Mouse (Mus musculus) forebrain, embryonic 12.5 days (tissue): ENCODE measurements around the gene Gorasp1. TPM values are rescaled to one million over a fixed set of nuclear protein-coding genes. Genes with fewer than 3 reads are reported as not detected.

Experiments used
- ATAC-seq: fragments of 200-750 bp; cut with Nextera tagmentation; 2 replicates; pipeline ENCODE4 v1.8.0; 2017; ENCODE audit warnings: moderate TSS enrichment; ENCODE audit not compliant: low FRiP score
- H3K27ac ChIP-seq: fragments of 300-500 bp; sonication (generic); 2 replicates; pipeline ENCODE4 v1.5.1; 2016; ENCODE audit warnings: mild to moderate bottlenecking
- H3K27me3 ChIP-seq: fragments of 300-500 bp; sonication (generic); 2 replicates; pipeline ENCODE4 v1.6.1; 2016; ENCODE audit warnings: mild to moderate bottlenecking
- H3K36me3 ChIP-seq: fragments of 300-500 bp; sonication (generic); replicated peaks from 2 replicates; pipeline ENCODE4 v1.6.1; 2016; ENCODE audit warnings: mild to moderate bottlenecking
- H3K4me1 ChIP-seq: fragments of 300-500 bp; sonication (generic); 2 replicates; pipeline ENCODE4 v1.6.1; 2016
- H3K4me2 ChIP-seq: fragments of 300-500 bp; sonication (generic); 2 replicates; pipeline ENCODE4 v1.6.1; 2016; ENCODE audit warnings: mild to moderate bottlenecking, moderate library complexity
- H3K4me3 ChIP-seq: fragments of 300-500 bp; sonication (generic); replicated peaks from 2 replicates; pipeline ENCODE4 v1.5.1; 2016; ENCODE audit warnings: mild to moderate bottlenecking
- H3K9ac ChIP-seq: fragments of 300-500 bp; sonication (generic); 2 replicates; pipeline ENCODE4 v1.6.1; 2016; ENCODE audit warnings: mild to moderate bottlenecking
- H3K9me3 ChIP-seq: fragments of 300-500 bp; sonication (generic); 2 replicates; pipeline ENCODE4 v1.6.1; 2016
- WGBS: fragments of 180-500 bp; shearing (Covaris S2); methylation state at CpG from one replicate; pipeline ENCODE4 v1.1.7; 2016; 5-methylcytosine and 5-hydroxymethylcytosine counted together
- polyA plus RNA-seq: library from polyadenylated mRNA; unstranded; fragments of >200 nt; fragmentation: Nextera tagmentation; extraction: Ambion mirVana; gene quantifications from 2 replicates; pipeline ENCODE4 v1.2.1, GENCODE M21; 2016

Gorasp1 gene
- polyA plus RNA-seq, 1 experiment from 2014 or later, result 27.7 TPM

DNA sequence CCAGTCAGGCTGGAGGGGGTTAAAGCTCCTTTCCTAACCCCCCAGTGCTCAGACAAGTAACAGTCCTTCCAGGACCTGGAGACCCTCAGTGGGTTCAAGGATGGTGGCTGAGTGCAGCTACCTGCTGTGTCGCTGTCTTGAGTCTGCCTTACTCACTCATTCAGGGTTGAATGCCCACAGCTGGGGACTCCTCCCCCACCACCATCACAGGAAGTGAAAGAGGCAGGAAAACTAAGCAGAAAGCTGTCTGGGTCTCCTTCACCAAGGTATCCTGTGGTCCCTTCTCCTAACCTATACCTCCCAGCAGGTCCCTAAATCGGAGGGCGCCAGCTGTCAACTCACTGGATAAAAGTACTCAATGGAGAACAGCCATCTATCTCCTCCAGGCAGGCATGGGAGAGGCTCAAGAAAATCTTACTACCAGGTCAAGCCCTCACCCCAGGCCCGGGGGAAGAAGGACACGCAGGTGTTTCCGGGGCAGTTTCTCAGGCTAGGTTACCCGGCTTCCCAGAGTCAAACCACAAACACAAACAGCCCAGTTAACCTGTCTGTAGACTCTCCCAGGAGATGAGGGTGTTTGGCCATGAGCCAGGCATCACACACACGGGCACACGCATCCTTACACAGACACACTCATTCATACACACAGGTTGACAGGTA lies 40.9 kb upstream of the Gorasp1 start:
- Histone ChIP-seq H3K9me3 (no peaks in the 10 kb centered on the region), H3K4me3 (no peak overlapping the region), H3K9ac (no peak overlapping the region), H3K27me3 (peaks cover 12% of the 10 kb centered on the region), H3K4me2 (no peak overlapping the region; the same call in 1 of the 2 replicates), H3K4me1 (peaks cover 51% of the 10 kb centered on the region), H3K36me3 (no peaks in the 10 kb centered on the region), H3K27ac (no peak overlapping the region)
- ATAC-seq, result no peak
- WGBS, result 52% methylated on average over 9 of the region's 9 CpGs

DNA sequence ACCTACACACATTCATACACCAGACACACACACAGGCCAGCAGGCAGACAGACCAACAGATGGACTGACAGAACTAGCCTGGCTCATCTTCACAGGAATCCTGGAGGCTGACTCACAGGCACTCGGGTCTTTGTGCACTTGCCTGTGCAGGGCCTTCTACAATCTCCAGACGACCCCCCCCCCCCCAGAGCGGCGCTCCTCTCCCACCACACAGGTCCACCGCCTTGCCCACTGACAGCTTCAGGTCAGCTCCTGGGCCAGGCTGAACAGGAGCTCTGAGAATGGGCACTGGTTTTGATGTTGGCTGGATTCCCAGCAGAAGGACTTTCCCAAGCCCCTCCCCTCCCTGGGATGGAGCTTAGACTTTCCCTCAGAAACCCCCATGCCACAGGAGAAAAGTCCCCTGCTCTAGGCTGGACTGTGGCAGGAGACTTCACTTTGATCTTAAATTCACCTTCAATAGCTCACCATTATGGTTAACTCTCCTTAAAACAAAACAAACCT lies 40.2 kb upstream of the Gorasp1 start:
- ATAC-seq, result no peak
- peaks cover 5% of the 10 kb centered on the region for H3K27me3 ChIP-seq
- no peak overlapping the region for H3K9ac ChIP-seq
- H3K4me1 ChIP-seq, result peaks cover 44% of the 10 kb centered on the region
- H3K4me3 ChIP-seq, result no peak overlapping the region
- H3K9me3 ChIP-seq, result no peaks in the 10 kb centered on the region
- 47% methylated on average over 5 of the region's 5 CpGs for WGBS
- no peak overlapping the region for H3K4me2 ChIP-seq
- 0 out of 2 replicates have a peak, but pooled peaks cover 4% of the 10 kb centered on the region for H3K36me3 ChIP-seq
- H3K27ac ChIP-seq, result no peak overlapping the region

DNA sequence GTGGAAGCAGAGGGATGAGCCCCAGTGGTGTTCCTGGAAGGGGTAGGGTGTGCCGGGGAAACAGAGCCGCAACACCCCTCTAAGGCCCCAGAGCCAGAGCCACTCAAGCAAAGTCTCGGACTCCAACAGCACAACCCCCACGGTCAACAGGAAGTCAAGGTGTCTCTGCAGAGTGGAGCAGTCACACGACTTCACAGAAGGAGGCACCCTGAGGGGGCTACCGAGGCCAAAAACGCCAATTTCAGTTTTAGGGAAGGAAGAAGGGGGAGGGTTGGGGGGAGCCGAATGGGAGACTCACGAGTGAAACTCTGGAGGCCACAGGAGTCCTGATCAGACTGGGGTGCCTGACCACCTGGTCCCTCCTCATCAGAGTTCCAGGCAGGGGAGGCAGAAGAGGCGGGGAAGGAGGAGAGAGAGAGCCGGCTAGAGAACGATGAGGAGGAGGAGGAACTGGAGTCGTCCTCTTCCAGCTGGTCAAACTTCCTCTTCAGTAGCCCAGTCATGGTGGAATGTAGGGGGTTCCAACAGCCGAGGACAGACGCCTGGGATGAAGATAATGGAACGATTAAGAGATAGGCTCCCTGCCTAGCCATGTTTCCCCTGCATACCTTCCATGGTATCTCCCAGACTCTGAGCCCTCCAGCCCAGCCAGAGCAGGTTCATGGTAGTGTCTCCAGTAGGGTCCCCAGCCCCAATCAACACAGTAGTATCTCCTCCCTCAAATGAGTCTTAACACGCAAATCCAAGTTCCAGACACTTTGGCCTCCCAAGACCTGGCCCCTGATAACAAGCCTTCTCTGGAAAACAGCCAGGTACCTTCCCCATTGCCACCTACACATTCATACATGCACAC lies 39.6 kb upstream of the Gorasp1 start:
- Histone ChIP-seq H3K27me3 (no peaks in the 10 kb centered on the region), H3K9ac (no peak overlapping the region), H3K4me3 (no peak overlapping the region), H3K9me3 (no peaks in the 10 kb centered on the region), H3K27ac (no peak overlapping the region), H3K36me3 (0 out of 2 replicates have a peak, but pooled peaks cover 4% of the 10 kb centered on the region), H3K4me2 (no peak overlapping the region), H3K4me1 (peaks cover 37% of the 10 kb centered on the region)
- 70% methylated on average over 17 of the region's 17 CpGs for WGBS
- ATAC-seq, result no peak

DNA sequence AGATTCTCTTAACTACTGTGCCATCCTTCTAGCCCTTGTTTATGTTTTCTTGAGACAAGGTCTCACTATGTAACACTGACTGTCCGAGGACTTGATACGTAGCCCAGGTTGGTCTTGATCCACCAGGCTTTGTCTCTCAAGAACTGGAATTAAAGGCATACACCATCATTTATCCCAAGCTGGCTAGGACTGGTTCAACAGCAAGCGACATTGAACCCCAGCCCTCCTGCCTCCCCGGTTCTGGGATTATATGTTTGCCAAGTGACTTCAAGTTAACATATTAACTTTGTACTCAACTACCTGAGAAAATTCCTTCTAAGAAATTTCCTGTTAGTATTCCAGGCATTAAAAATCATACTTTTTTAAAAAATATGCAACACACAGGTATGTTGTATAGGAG lies 37.9 kb upstream of the Gorasp1 start:
- no peak for ATAC-seq
- Histone ChIP-seq H3K9ac (no peak overlapping the region), H3K27ac (no peak overlapping the region), H3K4me2 (no peak overlapping the region), H3K4me3 (no peak overlapping the region), H3K9me3 (no peaks in the 10 kb centered on the region), H3K4me1 (peaks cover 28% of the 10 kb centered on the region), H3K27me3 (no peaks in the 10 kb centered on the region), H3K36me3 (0 out of 2 replicates have a peak, but pooled peaks cover 4% of the 10 kb centered on the region)
- 97% methylated on average over 4 of the region's 4 CpGs for WGBS

DNA sequence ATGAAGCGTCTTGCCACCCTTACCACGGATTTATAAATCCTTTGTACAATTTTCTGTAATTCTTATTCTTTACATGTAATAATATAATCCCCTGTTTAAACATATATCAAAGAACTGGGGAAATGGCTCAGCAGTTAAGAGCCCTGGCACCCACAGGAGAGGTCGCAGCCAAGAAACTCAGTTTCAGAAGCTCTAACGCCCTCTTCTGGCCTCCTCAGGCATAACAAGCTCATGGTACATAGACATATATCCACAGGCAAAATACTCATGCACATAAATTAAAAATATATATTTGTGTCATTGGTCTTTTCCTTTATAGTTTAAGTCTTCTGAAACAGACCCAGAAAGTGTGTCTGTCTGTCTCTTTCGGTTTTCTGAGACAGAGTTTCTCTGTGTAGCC lies 37.2 kb upstream of the Gorasp1 start:
- Histone ChIP-seq H3K4me2 (no peak overlapping the region), H3K4me1 (peaks cover 23% of the 10 kb centered on the region), H3K36me3 (0 out of 2 replicates have a peak, but pooled peaks cover 4% of the 10 kb centered on the region), H3K9me3 (no peaks in the 10 kb centered on the region), H3K9ac (no peak overlapping the region), H3K27me3 (no peaks in the 10 kb centered on the region), H3K4me3 (no peak overlapping the region), H3K27ac (no peak overlapping the region)
- no peak for ATAC-seq
- 88% methylated on average over 5 of the region's 5 CpGs for WGBS

DNA sequence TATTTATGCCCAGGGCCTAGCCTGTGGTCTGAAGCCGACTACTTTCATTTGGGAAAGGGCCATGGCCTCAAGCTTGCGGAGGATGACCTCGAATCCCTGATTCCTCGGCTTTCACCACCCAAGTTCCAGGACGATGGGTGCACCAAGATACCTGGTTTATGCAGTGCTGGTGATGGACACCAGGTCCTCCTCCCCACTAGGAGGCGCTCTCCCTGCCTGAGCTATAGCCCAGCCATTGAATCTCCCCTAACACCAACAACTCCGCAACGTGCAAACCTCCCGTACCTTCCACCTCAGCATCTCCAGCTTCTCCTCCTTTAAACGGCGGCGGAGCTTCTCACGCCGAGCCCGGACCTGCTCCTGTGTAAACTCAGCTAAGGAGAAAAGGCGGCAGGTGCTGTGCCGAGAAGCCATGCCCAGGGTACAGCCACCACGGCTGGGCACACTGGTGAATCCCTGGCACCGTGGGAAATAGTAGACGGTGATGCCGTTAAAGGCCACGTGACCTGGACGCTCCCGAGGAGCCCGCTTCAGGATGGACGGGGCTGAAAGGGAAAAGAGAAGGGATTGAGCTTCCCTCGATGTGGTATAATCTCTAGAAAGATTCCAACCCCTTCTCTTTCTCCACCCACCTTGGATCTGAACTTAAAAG lies 36.6 kb upstream of the Gorasp1 start:
- no peaks in the 10 kb centered on the region for H3K9me3 ChIP-seq
- H3K4me2 ChIP-seq, result no peak overlapping the region
- peaks cover 23% of the 10 kb centered on the region for H3K4me1 ChIP-seq
- whole genome bisulfite sequencing, result 93% methylated on average over 27 of the region's 27 CpGs
- H3K27me3 ChIP-seq, result no peaks in the 10 kb centered on the region
- no peak overlapping the region for H3K27ac ChIP-seq
- no peak overlapping the region for H3K9ac ChIP-seq
- H3K36me3 ChIP-seq, result 0 out of 2 replicates have a peak, but pooled peaks cover 4% of the 10 kb centered on the region
- no peak overlapping the region for H3K4me3 ChIP-seq
- ATAC-seq, result no peak

DNA sequence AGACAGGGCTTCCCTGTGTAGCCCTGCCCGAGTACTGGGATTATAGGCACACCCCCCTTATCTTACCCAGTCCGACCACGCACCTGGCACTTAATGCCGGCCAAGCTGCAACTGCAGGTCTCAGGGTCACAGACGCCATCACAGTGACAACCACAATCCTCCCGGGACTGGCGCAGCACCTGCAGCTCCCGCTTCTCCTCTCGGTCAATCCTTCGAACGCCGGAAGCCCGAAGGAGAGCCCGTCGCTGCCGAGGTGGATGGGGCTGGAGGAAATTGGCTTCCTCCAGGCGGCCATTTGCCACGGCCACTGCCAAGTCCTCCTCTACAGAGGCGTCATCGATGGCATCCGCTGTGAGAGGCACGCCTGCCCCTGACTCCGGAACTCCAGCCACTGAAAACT lies 35.9 kb upstream of the Gorasp1 start:
- Histone ChIP-seq H3K27me3 (no peaks in the 10 kb centered on the region), H3K4me2 (no peak overlapping the region), H3K4me1 (peaks cover 19% of the 10 kb centered on the region), H3K4me3 (no peak overlapping the region), H3K9ac (no peak overlapping the region), H3K9me3 (no peaks in the 10 kb centered on the region), H3K27ac (no peak overlapping the region), H3K36me3 (0 out of 2 replicates have a peak, but pooled peaks cover 4% of the 10 kb centered on the region)
- 94% methylated on average over 23 of the region's 23 CpGs for WGBS
- no peak for ATAC-seq

DNA sequence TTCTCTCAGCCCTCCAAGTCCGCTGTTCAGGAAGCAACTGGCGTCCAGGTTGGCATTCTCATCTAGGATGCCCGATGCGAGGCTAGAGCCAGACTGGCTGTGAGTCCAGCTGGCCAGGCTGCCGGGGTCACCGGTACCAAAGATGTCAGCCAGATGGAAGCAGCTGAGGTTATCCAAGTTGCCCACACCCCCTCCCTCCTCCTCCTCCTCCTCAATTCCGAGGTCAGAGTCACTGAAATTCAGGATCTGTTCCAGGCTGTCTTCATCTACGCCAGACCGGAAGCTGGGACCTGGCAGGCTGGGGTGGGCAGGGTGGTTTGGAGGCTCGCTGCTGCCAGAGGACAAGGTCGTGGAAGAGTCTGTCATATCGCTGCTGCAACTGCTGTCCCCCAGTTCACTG lies 35.2 kb upstream of the Gorasp1 start:
- Histone ChIP-seq H3K4me2 (no peak overlapping the region), H3K27ac (no peak overlapping the region), H3K36me3 (0 out of 2 replicates have a peak, but pooled peaks cover 4% of the 10 kb centered on the region), H3K9me3 (no peaks in the 10 kb centered on the region), H3K4me1 (peaks cover 12% of the 10 kb centered on the region), H3K4me3 (no peak overlapping the region), H3K9ac (no peak overlapping the region), H3K27me3 (no peaks in the 10 kb centered on the region)
- WGBS, result 92% methylated on average over 12 of the region's 12 CpGs
- ATAC-seq, result no peak

DNA sequence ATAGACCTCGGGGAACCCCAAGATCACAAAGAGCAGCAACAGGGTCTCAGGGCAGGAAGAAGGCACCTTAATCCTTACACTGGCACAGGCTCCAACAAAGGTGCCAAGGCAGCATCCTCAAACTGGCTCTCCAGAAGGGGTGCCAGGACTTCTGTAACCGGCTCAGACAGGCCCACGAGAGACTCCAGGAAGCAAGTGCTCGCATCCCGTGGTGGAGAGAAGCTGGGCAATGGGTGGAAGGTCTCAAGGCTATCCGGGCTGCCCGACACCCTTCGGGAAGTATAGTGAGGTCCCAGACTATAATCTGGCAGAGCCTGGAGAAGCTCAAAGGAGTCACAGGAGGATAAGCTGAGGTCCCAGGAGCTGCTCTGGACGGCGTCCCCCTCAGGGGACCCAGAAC lies 34.8 kb upstream of the Gorasp1 start:
- H3K4me3 ChIP-seq, result no peak overlapping the region
- 90% methylated on average over 10 of the region's 10 CpGs for WGBS
- no peak overlapping the region for H3K9ac ChIP-seq
- H3K4me1 ChIP-seq, result peaks cover 8% of the 10 kb centered on the region; the same call in 1 of the 2 replicates
- no peak for ATAC-seq
- H3K4me2 ChIP-seq, result no peak overlapping the region
- no peaks in the 10 kb centered on the region for H3K27me3 ChIP-seq
- no peak overlapping the region for H3K27ac ChIP-seq
- no peaks in the 10 kb centered on the region for H3K9me3 ChIP-seq
- H3K36me3 ChIP-seq, result 0 out of 2 replicates have a peak, but pooled peaks cover 4% of the 10 kb centered on the region

DNA sequence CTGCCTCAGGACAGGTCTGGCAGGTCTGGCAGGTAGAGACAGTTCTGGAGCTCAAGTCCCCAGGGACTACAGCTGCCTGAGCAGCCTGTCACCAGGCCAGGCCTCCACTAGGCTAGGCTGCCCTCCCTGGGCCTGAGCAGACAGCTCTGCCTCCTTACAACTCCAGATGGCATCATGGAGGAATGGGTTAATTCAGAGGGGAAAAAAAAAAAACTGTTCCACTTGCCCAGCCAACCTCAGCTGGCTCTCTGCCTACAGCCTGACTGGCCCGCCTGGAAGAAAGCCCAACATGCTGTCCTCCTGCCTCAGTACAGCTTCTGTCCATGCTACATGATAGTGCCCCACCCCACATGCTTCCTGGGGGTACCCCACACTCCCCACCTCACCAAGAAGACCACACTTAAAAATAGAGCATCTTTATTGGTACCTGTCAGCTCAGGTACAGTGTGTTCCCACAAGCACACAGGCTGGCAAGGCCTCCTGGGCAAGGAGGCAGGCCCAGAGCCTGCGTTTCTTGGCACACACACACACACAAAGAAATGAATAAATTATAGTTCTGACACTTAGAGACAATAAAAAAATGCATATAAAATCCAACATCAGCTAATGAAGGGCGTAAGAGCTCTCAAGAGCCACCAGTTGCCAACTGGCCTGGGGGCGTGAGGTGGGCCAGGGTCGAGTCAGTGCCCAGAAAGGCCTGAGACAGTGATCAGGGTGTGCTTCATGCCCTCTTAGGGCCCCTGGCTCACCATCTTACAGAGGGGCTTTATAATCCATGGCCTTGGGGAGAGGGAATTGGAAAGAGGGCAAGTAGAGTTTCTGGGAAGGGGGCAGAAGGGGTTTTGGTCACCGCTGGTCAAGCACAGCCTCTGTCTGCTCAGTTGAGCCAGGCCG lies 33.6 kb upstream of the Gorasp1 start:
- no peak overlapping the region for H3K9ac ChIP-seq
- 0 out of 2 replicates have a peak overlapping the region, but pooled peaks have one; percentile 3 for H3K27ac ChIP-seq
- ATAC-seq, result 0 out of 2 replicates have a peak, but pooled peaks have one; percentile 9
- no peaks in the 10 kb centered on the region for H3K27me3 ChIP-seq
- H3K36me3 ChIP-seq, result 0 out of 2 replicates have a peak, but pooled peaks cover 4% of the 10 kb centered on the region
- H3K4me2 ChIP-seq, result no peak overlapping the region
- no peak overlapping the region for H3K4me3 ChIP-seq
- H3K9me3 ChIP-seq, result no peaks in the 10 kb centered on the region
- 81% methylated on average over 7 of the region's 7 CpGs for WGBS
- 0 out of 2 replicates have a peak, but pooled peaks cover 6% of the 10 kb centered on the region for H3K4me1 ChIP-seq

DNA sequence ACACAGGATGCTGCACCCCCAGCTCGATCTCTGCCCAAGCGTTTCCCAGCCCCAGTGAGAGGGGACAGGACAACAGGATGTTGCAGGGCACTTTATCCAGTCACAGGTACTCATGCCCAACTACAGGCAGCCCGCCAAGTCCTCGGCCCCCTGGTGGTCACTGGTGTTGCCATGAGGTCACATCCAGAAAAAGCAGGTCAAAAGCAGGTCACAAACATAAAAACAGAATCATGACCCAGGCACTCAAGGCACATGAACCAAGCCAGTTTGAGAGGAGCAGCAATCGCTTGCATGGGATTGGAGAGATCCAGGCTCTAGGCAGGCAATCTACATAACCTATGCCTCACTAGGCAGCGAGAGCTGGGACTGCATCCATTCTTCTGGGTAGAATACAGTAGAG lies 32.9 kb upstream of the Gorasp1 start:
- Histone ChIP-seq H3K4me1 (0 out of 2 replicates have a peak, but pooled peaks cover 6% of the 10 kb centered on the region), H3K9me3 (no peaks in the 10 kb centered on the region), H3K9ac (no peak overlapping the region), H3K4me3 (no peak overlapping the region), H3K4me2 (no peak overlapping the region), H3K36me3 (0 out of 2 replicates have a peak, but pooled peaks cover 4% of the 10 kb centered on the region), H3K27ac (no peak overlapping the region), H3K27me3 (no peaks in the 10 kb centered on the region)
- no peak for ATAC-seq
- 50% methylated on average over 6 of the region's 6 CpGs for WGBS
